Mouse (Mus musculus) megakaryocyte, embryonic 14.5 days (primary cell): ENCODE data around the gene March6. TPM values are rescaled to one million over a fixed set of nuclear protein-coding genes. Genes with fewer than 3 reads are reported as not detected.

ENCODE experiments used
- H3K27me3 ChIP-seq: replicated peaks from 2 replicates; pipeline ENCODE3; 2012; ENCODE audit warnings: inconsistent platforms
- H3K36me3 ChIP-seq: replicated peaks from 2 replicates; pipeline ENCODE3; 2012; ENCODE audit warnings: low read length, inconsistent platforms, mixed read lengths
- H3K4me1 ChIP-seq: 2 replicates; pipeline ENCODE4 v1.6.1; 2012; ENCODE audit warnings: inconsistent platforms
- H3K4me3 ChIP-seq: replicated peaks from 2 replicates; pipeline ENCODE3; 2012; ENCODE audit warnings: moderate library complexity, mild to moderate bottlenecking, inconsistent platforms
- H3K9me3 ChIP-seq: 2 replicates; pipeline ENCODE4 v1.6.1; 2012; ENCODE audit warnings: inconsistent platforms
- FLI1 ChIP-seq: IDR thresholded peaks from 2 replicates; pipeline ENCODE4 v1.6.1; 2012; ENCODE audit warnings: low read length, inconsistent platforms, mixed read lengths
- GATA1 ChIP-seq: IDR thresholded peaks from 3 replicates; pipeline ENCODE4 v1.6.1; 2012; ENCODE audit warnings: mixed read lengths, low read length, inconsistent platforms, borderline replicate concordance
- polyA plus RNA-seq: library from polyadenylated mRNA; stranded (reverse); fragments of >175 nt; gene quantifications from 2 replicates; pipeline ENCODE4 v1.2.3, GENCODE M21; 2012; ENCODE audit warnings: low replicate concordance; ENCODE audit not compliant: insufficient read depth

March6 gene
- polyA plus RNA-seq, 1 experiment = 18.8 TPM

- Histone ChIP-seq H3K36me3 (peaks cover 2% of the 10 kb centered on the region), H3K9me3 (no peaks in the 10 kb centered on the region), H3K4me1 (peaks cover 81% of the 10 kb centered on the region), H3K27me3 (no peaks in the 10 kb centered on the region), H3K4me3 (no peak overlapping the region)
- TF ChIP-seq FLI1 = no peak
- TF ChIP-seq GATA1 = no peak
These were observed 14.2 kb upstream of the March6 start for GRCm38 (mm10) chr15:31545058-31545457.

- Histone ChIP-seq H3K9me3 (0 out of 2 replicates have a peak, but pooled peaks cover 3% of the 10 kb centered on the region), H3K36me3 (peaks cover 5% of the 10 kb centered on the region), H3K4me3 (no peak overlapping the region), H3K27me3 (no peaks in the 10 kb centered on the region), H3K4me1 (peaks cover 97% of the 10 kb centered on the region)
- no peak for TF ChIP-seq GATA1
- no peak for TF ChIP-seq FLI1
These were observed 12.4 kb upstream of the March6 start for GRCm38 (mm10) chr15:31543246-31543645.

- Histone ChIP-seq H3K36me3 (peaks cover 4% of the 10 kb centered on the region), H3K4me1 (peaks cover 100% of the 10 kb centered on the region), H3K27me3 (no peaks in the 10 kb centered on the region), H3K9me3 (0 out of 2 replicates have a peak, but pooled peaks cover 4% of the 10 kb centered on the region), H3K4me3 (peak overlapping the region; percentile 2)
- TF ChIP-seq GATA1 (no peak), FLI1 (no peak)
These were observed 11.4 kb upstream of the March6 start for GRCm38 (mm10) chr15:31542013-31542958.

GRCm38 (mm10) chr15:31540513-31540802 lies 9.6 kb upstream of the March6 start:
- no peaks in the 10 kb centered on the region for H3K27me3 ChIP-seq
- TF ChIP-seq GATA1 (no peak), FLI1 (no peak)
- peaks cover 4% of the 10 kb centered on the region for H3K36me3 ChIP-seq
- H3K4me1 ChIP-seq = peaks cover 100% of the 10 kb centered on the region
- peak overlapping the region; percentile 71 for H3K4me3 ChIP-seq
- H3K9me3 ChIP-seq = 0 out of 2 replicates have a peak, but pooled peaks cover 4% of the 10 kb centered on the region

- peaks cover 100% of the 10 kb centered on the region for H3K4me1 ChIP-seq
- 0 out of 2 replicates have a peak, but pooled peaks cover 4% of the 10 kb centered on the region for H3K9me3 ChIP-seq
- no peak overlapping the region for H3K4me3 ChIP-seq
- H3K36me3 ChIP-seq = peaks cover 4% of the 10 kb centered on the region
- H3K27me3 ChIP-seq = no peaks in the 10 kb centered on the region
- no peak for TF ChIP-seq FLI1
- TF ChIP-seq GATA1 = no peak
These were observed 9.0 kb upstream of the March6 start for GRCm38 (mm10) chr15:31539643-31540512.

GRCm38 (mm10) chr15:31538346-31538745 lies 7.5 kb upstream of the March6 start:
- TF ChIP-seq FLI1 (no peak), GATA1 (no peak)
- Histone ChIP-seq H3K4me1 (peaks cover 100% of the 10 kb centered on the region), H3K36me3 (peaks cover 4% of the 10 kb centered on the region), H3K4me3 (no peak overlapping the region), H3K9me3 (0 out of 2 replicates have a peak, but pooled peaks cover 4% of the 10 kb centered on the region), H3K27me3 (no peaks in the 10 kb centered on the region)

- no peak for TF ChIP-seq GATA1
- no peak for TF ChIP-seq FLI1
- Histone ChIP-seq H3K27me3 (no peaks in the 10 kb centered on the region), H3K36me3 (peaks cover 4% of the 10 kb centered on the region), H3K4me1 (peaks cover 100% of the 10 kb centered on the region), H3K9me3 (0 out of 2 replicates have a peak, but pooled peaks cover 4% of the 10 kb centered on the region), H3K4me3 (no peak overlapping the region)
These were observed 6.9 kb upstream of the March6 start for GRCm38 (mm10) chr15:31537706-31538105.

GRCm38 (mm10) chr15:31536051-31536737 lies 5.3 kb upstream of the March6 start:
- TF ChIP-seq GATA1 (no peak), FLI1 (no peak)
- Histone ChIP-seq H3K4me1 (peaks cover 98% of the 10 kb centered on the region), H3K36me3 (peaks cover 4% of the 10 kb centered on the region), H3K9me3 (0 out of 2 replicates have a peak, but pooled peaks cover 4% of the 10 kb centered on the region), H3K4me3 (peak overlapping the region; percentile 75), H3K27me3 (no peaks in the 10 kb centered on the region)

GRCm38 (mm10) chr15:31535259-31535855 lies 4.5 kb upstream of the March6 start:
- peaks cover 4% of the 10 kb centered on the region for H3K36me3 ChIP-seq

More at GRCm38 (mm10) chr15:31535259-31535855, 4.5 kb upstream of the March6 start:
- no peak for TF ChIP-seq FLI1
- no peak for TF ChIP-seq GATA1
- H3K9me3 ChIP-seq = 0 out of 2 replicates have a peak, but pooled peaks cover 4% of the 10 kb centered on the region
- H3K27me3 ChIP-seq = no peaks in the 10 kb centered on the region
- peaks cover 89% of the 10 kb centered on the region for H3K4me1 ChIP-seq
- H3K4me3 ChIP-seq = peak overlapping the region; percentile 76
